Mouse (Mus musculus) cerebellum, adult 8-10 months (tissue): Measurements from ENCODE around the gene Enkur.
A peak's percentile ranks its signal among the peaks of the same experiment; 100 is the strongest.

Source experiments
- DNase-seq: peaks from one replicate; pipeline ENCODE4 v3.0.0; 2022

Enkur gene

DNA sequence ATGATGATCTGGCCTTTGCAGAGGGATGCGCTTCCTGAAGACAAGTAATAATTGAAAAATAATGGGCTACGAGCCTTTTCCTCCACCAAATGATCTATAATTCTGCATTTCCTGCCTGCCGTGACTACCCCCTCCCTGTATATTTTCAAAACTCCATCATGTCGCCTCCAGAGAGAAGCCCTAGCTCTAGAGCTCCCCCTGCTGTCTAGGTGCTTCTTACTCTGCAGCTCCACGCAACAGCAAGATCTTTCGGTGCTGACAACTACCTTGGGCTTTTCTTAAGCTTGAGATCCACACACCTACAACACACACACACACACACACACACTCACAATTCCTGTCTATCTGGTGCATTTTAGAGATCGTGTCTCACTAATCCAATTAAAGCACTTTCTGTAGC is 17.6 kb downstream of the Enkur start:
- DNase-seq = peak; percentile 40

DNA sequence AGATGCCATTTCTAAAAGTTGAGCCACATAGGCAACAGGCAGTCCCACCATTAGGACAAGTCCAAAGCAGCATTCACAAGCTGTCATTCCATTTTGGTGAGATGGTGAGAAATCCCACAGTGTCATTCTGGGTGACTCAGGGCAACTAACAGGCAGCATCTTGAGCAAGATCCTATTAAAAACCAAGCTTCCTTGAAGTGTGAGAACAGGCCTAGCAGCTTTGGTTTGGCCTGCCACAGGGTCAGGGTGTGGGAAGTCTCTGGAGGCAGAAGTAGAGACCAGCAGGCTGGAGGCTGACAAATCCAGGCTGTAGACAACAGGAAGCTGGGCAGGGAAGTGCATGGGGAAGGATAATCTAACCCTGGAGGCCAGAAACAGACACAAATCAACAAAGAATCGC is 22.4 kb downstream of the Enkur start:
- DNase-seq = no peak

DNA sequence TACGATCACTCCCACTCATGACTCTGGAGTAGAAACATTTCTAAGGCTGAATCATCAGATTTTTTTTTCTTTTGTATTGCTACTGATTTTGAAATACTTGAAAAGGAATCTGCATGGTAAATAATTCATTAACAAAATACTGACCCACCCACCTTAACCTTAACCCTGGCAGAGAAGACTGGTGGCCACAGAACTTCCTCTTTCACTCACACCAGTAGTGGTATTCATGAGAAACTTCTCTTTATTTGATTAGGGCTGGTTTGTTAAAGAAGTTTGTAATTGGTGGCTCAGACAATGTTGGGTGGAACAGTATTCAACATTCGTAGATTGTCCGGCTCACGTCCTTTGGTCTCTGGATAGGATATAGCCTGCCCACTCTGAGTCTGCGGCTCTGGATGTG is 26.0 kb downstream of the Enkur start:
- no peak for DNase-seq

DNA sequence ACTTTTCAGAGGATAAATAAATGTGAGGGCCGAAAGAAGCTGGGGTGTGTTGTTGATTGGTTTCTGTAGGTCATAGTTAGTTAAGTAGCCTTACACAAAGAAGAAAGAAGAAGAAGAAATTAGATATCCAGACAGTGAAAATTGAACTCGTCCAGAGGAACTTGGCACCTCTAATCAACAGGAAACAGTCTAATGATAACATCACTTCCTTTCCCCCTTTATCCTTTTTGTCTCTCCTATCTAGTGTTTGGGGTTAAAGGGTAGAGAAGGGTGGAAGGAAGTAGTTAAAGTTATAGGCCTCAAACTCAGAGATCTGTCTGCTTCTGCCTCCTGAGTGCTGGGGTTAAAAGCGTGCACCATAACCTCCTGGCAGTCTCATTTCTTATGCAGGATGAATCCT is 32.4 kb downstream of the Enkur start:
- no peak for DNase-seq

DNA sequence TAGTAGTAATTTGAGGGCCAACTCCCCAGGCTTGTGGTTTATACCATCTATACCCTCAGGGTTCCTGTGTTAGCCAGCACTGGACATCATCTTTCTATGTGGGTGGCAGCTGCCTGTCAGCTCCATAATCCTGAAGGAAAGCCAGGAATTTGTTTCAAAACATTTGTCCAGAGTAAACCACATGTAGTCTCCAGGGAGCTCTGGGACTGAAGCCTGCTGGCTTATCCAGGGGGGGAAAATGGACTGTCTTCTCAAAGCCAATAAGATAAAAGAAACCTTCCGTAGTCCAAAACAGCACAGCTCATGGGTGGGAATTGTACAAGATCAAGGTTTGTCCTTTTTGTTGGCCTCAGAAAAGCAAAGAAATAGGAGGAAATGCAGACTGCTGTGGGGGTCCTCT is 37.2 kb downstream of the Enkur start:
- no peak for DNase-seq

GRCm38 (mm10) chr2:21164296-21164695 is 40.9 kb downstream of the Enkur start:
- DNase-seq = no peak

- DNase-seq = no peak
These were observed 51.7 kb downstream of the Enkur start for GRCm38 (mm10) chr2:21153469-21153868.

DNA sequence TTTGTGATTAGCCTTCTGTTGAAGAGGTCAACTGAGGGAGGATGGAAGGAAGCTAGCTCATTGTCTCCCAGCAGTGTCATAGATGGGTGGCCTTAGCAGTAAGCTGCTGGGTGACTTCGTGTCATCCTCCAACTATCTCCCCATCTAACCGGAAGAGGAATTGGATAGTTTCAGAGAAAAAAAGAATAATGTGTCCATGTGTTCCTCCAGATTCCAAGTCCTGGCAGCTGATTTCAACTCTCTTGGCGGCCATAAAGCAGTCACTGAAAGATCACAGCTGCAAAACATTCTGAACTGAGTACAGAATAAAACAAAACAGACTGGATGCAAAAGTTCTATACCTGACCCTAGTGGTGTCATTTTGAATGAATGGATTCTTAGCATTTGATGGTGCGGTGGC is 58.0 kb downstream of the Enkur start:
- DNase-seq = no peak

GRCm38 (mm10) chr2:21146486-21146885 is 58.7 kb downstream of the Enkur start:
- DNase-seq = no peak

DNA sequence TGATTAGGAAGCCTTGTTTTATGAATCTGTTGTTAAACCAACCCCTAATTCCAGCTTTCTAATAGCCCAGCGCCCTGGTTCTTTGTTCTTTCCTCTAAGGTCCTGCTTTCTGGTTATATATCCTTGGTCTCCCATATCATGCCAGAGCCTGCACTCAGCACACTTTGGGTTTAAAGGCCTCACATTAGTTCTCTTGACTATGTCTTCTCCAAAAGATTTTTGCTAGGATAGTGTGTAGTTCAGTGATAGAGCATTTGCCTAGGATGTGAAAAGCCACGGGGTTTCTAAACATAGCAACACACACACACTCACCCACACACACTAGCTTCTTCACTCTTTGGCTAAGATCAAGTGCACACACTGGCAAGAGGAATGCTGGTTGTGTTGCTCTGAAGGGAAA is 62.5 kb downstream of the Enkur start:
- DNase-seq = no peak

GRCm38 (mm10) chr2:21142204-21142580 is 63.0 kb downstream of the Enkur start:
- DNase-seq = peak; percentile 69

DNA sequence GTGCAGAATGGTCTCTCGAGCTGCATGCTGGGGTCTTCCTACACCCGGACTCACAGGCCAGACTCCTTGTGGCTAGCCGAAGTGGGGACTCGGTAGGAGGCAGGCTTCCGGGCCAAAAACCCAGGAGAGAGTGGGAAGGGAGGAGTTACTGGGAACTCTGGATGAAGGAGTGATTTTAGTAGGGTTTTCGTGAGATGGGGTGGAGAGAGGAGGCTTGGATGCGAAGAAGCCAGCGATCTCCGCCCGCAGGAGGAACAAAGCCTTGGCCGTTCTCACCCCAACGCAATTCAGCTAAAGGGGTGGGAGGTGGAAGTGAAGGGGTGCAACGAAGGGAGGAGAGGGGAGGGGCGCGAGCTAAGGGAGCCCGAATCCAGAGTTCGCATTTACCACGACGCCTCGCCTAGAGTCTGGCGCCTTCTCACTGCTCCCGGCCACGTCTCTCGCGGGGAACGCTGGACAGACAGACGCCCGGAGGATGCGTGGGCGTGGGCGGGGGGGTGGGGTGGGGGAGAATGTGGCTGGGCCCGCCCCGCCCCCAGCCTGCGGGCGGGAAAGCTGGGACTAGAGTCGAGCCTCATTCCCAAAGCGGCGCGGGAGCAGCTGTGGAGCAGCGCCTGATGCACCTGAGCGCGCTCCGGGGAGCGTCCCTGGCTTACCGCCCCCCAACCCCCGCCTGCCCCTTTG is 63.5 kb downstream of the Enkur start:
- DNase-seq = no peak

DNA sequence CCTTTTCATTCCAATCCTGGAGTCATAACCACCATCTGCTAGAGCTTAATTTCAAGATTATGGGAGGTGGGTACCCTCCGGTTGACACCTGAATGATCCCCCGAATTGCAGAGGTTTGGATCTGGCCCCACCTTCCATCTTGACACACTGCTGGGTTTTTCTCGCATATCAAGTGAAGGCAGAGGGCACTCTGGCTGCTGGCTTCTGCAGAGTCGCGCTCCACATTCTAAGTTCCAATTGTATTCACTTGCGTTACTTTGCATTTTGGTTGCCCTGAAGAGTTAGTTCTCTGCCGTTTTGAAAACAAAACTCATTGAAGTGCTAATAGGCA is 64.0 kb downstream of the Enkur start:
- DNase-seq = peak; percentile 37
